Mouse (Mus musculus): Measurements from ENCODE around the gene Magt1. TPM values are rescaled to one million over a fixed set of nuclear protein-coding genes. Genes with fewer than 3 reads are reported as not detected.
"Not testable (repeated sequence)": the region's sequence is repeated elsewhere in the genome, so short reads cannot be mapped to it uniquely, and the experiment has no call there.

Gene Magt1
- polyA plus RNA-seq, 1 experiment from 2014 or later = 30.9 TPM

GRCm38 (mm10) chrX:106026418-106027342 is 15.0 kb upstream of the Magt1 start, which contains the start of gene Atp7a:
Gene Atp7a, plus strand, starts transcription at chrX:106027276.
- peak within 1 kb of the TSS; percentile 67 for H3K4me2 ChIP-seq
- H3K4me3 ChIP-seq (replicated peaks) = peak within 1 kb of the TSS; percentile 65
- peaks cover 3% of the 10 kb centered on the region for H3K36me3 ChIP-seq
- H3K27ac ChIP-seq = peak within 1 kb of the TSS; percentile 61; the same call in 1 of the 2 replicates
- ATAC-seq (ENCODE audit: low read depth) (peak; percentile 100), DNase-seq (peak; percentile 90)
- no peaks in the 10 kb centered on the region for H3K9me3 ChIP-seq (replicated peaks)
- peak within 1 kb of the TSS; percentile 75 for H3K9ac ChIP-seq
- 12% methylated on average over 36 of the region's 36 CpGs for WGBS (ENCODE audit: insufficient replicate concordance)
- peaks cover 17% of the 10 kb centered on the region; the same call in 1 of the 2 replicates for H3K4me1 ChIP-seq (replicated peaks)
- H3K27me3 ChIP-seq = no peaks in the 10 kb centered on the region

GRCm38 (mm10) chrX:106017516-106017915 is 5.8 kb upstream of the Magt1 start:
- ATAC-seq (ENCODE audit: low read depth) = no peak
- no peaks in the 10 kb centered on the region for H3K9me3 ChIP-seq (replicated peaks)
- WGBS (ENCODE audit: insufficient replicate concordance) = 77% methylated on average over 4 of the region's 4 CpGs
- H3K36me3 ChIP-seq = peaks cover 25% of the 10 kb centered on the region
- H3K4me2 ChIP-seq = peak overlapping the region; percentile 56
- DNase-seq = no peak
- no peak overlapping the region for H3K9ac ChIP-seq
- H3K4me3 ChIP-seq (replicated peaks) = 0 out of 2 replicates have a peak overlapping the region, but pooled peaks have one; percentile 70
- H3K27me3 ChIP-seq = no peaks in the 10 kb centered on the region
- peaks cover 13% of the 10 kb centered on the region for H3K4me1 ChIP-seq (replicated peaks)
- H3K27ac ChIP-seq = no peak overlapping the region

DNA sequence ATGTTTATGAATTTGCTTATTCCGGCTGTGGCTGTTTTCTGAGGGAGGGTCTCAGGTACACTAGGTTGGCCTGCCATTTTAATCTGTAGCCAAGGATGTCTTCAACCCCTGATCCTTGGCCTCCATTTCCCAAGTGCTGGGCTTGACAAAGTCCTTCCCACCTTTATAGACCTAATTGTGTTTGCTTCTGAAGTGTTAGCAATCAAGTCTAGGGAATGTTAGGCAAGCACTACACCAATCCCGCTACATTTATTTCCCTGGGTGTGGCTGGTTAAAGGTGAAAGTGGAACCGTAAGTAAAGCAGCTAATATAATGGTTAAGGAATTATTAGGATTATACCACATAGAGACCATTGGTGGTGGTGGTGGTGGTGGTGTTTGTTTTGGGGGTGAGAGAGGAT is 5.4 kb upstream of the Magt1 start:
- H3K9ac ChIP-seq = peak overlapping the region; percentile 29
- no peak overlapping the region for H3K27ac ChIP-seq
- H3K9me3 ChIP-seq (replicated peaks) = no peaks in the 10 kb centered on the region
- H3K4me3 ChIP-seq (replicated peaks) = peak overlapping the region; percentile 70
- H3K4me1 ChIP-seq (replicated peaks) = peaks cover 16% of the 10 kb centered on the region
- no peaks in the 10 kb centered on the region for H3K27me3 ChIP-seq
- whole genome bisulfite sequencing (ENCODE audit: insufficient replicate concordance) = 77% methylated on average over 3 of the region's 3 CpGs
- no peak for DNase-seq
- peaks cover 24% of the 10 kb centered on the region for H3K36me3 ChIP-seq
- peak overlapping the region; percentile 56 for H3K4me2 ChIP-seq
- ATAC-seq (ENCODE audit: low read depth) = no peak

DNA sequence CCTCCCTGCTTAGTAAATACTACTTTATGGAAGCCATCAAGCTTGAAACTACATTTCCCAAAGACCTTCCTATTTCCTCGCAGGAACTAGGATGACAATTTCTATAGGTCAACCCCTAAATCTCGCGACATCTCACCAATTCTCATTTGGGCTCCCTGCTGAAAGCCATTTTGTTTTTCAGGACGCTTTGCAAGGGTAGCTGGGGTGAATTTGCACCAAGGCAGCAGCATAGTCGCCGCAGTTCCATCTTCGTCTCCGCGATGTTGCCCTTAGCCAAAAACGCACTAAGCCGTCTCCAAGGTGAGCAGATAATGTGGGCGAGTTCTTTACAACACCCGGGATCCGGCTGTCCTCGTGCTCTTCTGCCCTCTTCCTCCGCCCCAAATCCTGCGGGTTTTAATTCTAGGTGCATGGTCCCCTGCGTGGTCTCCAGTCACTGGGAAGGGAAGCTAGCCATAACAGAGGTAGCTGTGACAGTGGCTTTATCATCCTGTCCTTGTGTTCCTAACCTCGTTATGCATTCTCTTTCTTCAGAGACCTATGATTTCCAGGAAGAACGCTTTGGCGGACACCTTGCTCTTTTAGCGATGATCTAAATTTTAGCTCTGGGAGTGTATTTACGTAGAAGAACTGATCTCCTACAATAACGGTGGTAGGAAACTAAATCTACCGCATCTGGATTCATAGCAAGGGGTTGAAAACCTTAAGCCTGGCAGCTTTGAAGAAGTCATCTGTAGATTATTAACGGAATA is 4.0 kb upstream of the Magt1 start, which contains the start of gene Cox7b:
Cox7b (plus strand) TSS at position 130 of the 752 bp plus-strand sequence.
- peak within 1 kb of the TSS; percentile 70 for H3K4me3 ChIP-seq (replicated peaks)
- no peaks in the 10 kb centered on the region for H3K9me3 ChIP-seq (replicated peaks)
- peaks cover 15% of the 10 kb centered on the region for H3K36me3 ChIP-seq
- no peaks in the 10 kb centered on the region for H3K27me3 ChIP-seq
- DNase-seq = peak; percentile 72
- H3K4me1 ChIP-seq (replicated peaks) = peaks cover 16% of the 10 kb centered on the region
- H3K9ac ChIP-seq = peak within 1 kb of the TSS; percentile 73
- H3K27ac ChIP-seq = peak within 1 kb of the TSS; percentile 83
- 9% methylated on average over 26 of the region's 26 CpGs for WGBS (ENCODE audit: insufficient replicate concordance)
- ATAC-seq (ENCODE audit: low read depth) = peak; percentile 28
- H3K4me2 ChIP-seq = peak within 1 kb of the TSS; percentile 51

GRCm38 (mm10) chrX:106014741-106015377 is 3.2 kb upstream of the Magt1 start:
- H3K9ac ChIP-seq = 0 out of 2 replicates have a peak overlapping the region, but pooled peaks have one; percentile 73
- H3K27ac ChIP-seq = peak overlapping the region; percentile 83
- H3K4me2 ChIP-seq = peak overlapping the region; percentile 51
- not testable (repeated sequence) for DNase-seq; H3K27me3 ChIP-seq; ATAC-seq (ENCODE audit: low read depth); H3K9me3 ChIP-seq (replicated peaks)
- H3K36me3 ChIP-seq = peaks cover 11% of the 10 kb centered on the region
- peak overlapping the region; percentile 70 for H3K4me3 ChIP-seq (replicated peaks)
- peaks cover 22% of the 10 kb centered on the region for H3K4me1 ChIP-seq (replicated peaks)
- 49% methylated on average over 2 of the region's 2 CpGs for WGBS (ENCODE audit: insufficient replicate concordance)

DNA sequence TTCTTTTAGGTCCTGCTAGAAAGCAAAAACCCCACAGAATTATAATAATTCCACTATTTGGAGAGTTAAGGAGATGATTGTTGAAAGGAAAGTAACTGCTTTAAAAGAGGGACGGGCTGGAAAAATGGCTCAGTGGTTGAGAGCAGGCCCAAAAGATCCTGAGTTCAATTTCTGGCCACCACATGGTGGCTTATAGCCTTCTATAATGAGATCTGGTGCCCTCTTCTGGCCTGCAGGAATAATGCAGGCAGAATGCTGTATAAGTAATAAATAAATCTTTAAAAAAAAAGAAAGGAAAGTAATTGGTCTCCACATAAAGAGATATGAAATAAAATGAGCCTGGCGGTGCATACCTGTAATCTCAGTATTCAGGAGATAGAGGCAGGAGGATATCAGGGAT is 1.5 kb upstream of the Magt1 start:
- peaks cover 30% of the 10 kb centered on the region for H3K4me1 ChIP-seq (replicated peaks)
- WGBS (ENCODE audit: insufficient replicate concordance) = 8% methylated on average over 2 of the region's 2 CpGs

GRCm38 (mm10) chrX:106012559-106012958 is 853 bp upstream of the Magt1 start:
- H3K4me1 ChIP-seq (replicated peaks) = peaks cover 30% of the 10 kb centered on the region
- peak overlapping the region; percentile 70 for H3K4me2 ChIP-seq
- no peak for ATAC-seq (ENCODE audit: low read depth)
- no peaks in the 10 kb centered on the region for H3K27me3 ChIP-seq
- WGBS (ENCODE audit: insufficient replicate concordance) = 50% methylated on average over 3 of the region's 3 CpGs
- no peaks in the 10 kb centered on the region for H3K36me3 ChIP-seq
- H3K4me3 ChIP-seq (replicated peaks) = peak overlapping the region; percentile 51
- H3K9me3 ChIP-seq (replicated peaks) = no peaks in the 10 kb centered on the region
- DNase-seq = no peak
- peak overlapping the region; percentile 75 for H3K27ac ChIP-seq
- peak overlapping the region; percentile 64 for H3K9ac ChIP-seq

More for the DNA sequence above, 1.5 kb upstream of the Magt1 start:
- no peak overlapping the region for H3K4me2 ChIP-seq
- no peaks in the 10 kb centered on the region for H3K27me3 ChIP-seq
- ATAC-seq (ENCODE audit: low read depth) (no peak), DNase-seq (peak; percentile 38)
- H3K4me3 ChIP-seq (replicated peaks) = no peak overlapping the region
- H3K36me3 ChIP-seq = no peaks in the 10 kb centered on the region
- H3K9ac ChIP-seq = 0 out of 2 replicates have a peak overlapping the region, but pooled peaks have one; percentile 64
- no peak overlapping the region for H3K27ac ChIP-seq
- no peaks in the 10 kb centered on the region for H3K9me3 ChIP-seq (replicated peaks)

DNA sequence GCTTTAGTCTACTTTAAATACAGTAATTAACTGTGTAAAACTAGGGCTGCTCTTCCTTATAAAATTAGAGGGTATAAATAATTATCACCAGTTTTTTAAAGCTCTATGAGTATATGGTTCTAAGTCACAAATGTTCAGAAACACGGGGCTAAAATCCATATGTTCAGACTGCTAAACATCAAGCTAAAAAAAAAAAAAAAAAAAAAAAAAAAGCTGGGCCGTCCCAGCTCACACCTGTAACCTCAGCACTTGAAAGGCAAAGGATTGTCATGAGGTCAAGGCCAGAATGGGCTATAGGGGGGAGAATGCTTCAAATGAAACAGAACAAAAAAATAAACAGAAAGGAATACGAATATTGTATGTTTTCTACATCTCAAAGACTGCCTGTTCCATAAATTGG is 944 bp downstream of the Magt1 start:
- H3K4me1 ChIP-seq (replicated peaks) = peaks cover 28% of the 10 kb centered on the region
- WGBS (ENCODE audit: insufficient replicate concordance) = 10% methylated on average over 3 of the region's 3 CpGs
- no peak for DNase-seq
- peak overlapping the region; percentile 91 for H3K27ac ChIP-seq
- no peaks in the 10 kb centered on the region for H3K27me3 ChIP-seq
- no peaks in the 10 kb centered on the region for H3K36me3 ChIP-seq
- H3K4me3 ChIP-seq (replicated peaks) = peak overlapping the region; percentile 72
- H3K9me3 ChIP-seq (replicated peaks) = no peaks in the 10 kb centered on the region
- H3K4me2 ChIP-seq = peak overlapping the region; percentile 67
- no peak for ATAC-seq (ENCODE audit: low read depth)
- H3K9ac ChIP-seq = peak overlapping the region; percentile 79

DNA sequence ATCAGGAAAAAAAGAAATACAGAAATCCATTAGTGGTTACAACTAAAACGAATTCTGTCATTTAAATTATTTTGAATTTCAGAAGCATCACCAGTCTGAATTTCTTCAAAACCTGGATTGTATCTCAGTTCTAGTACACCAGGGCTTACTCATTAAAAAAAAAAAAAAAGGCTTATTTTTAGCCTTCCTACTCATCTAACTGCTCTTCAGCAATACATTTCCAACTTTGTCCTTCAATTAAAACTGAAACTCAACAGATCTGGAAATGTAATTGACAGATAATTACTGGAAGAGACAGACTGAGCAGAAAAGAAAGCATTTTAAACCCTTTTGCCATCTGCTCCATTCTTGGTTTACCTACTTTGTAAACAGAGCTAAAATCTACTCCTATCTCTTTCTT is 10.1 kb downstream of the Magt1 start:
- Histone ChIP-seq H3K9me3 (replicated peaks) (no peaks in the 10 kb centered on the region), H3K27ac (no peak overlapping the region), H3K4me1 (replicated peaks) (peaks cover 4% of the 10 kb centered on the region), H3K4me3 (replicated peaks) (no peak overlapping the region), H3K4me2 (no peak overlapping the region), H3K27me3 (no peaks in the 10 kb centered on the region), H3K36me3 (peaks cover 7% of the 10 kb centered on the region; the same call in 1 of the 2 replicates), H3K9ac (no peak overlapping the region)
- DNase-seq (no peak), ATAC-seq (ENCODE audit: low read depth) (no peak)
- WGBS (ENCODE audit: insufficient replicate concordance) = 56% methylated on average over 1 of the region's 1 CpGs

- not testable (repeated sequence) for H3K9me3 ChIP-seq (replicated peaks); H3K9ac ChIP-seq; H3K4me3 ChIP-seq (replicated peaks); H3K27me3 ChIP-seq; ATAC-seq (ENCODE audit: low read depth); DNase-seq; H3K27ac ChIP-seq; H3K4me1 ChIP-seq (replicated peaks); H3K4me2 ChIP-seq; H3K36me3 ChIP-seq
- WGBS (ENCODE audit: insufficient replicate concordance) = 59% methylated on average over 14 of the region's 14 CpGs
Measured at GRCm38 (mm10) chrX:105957091-105957490, 54.6 kb downstream of the Magt1 start.
